32 mouse cellular contexts compared by ENCODE assay signal in genomic region chr19:35755494-35755893, GRCm38 (mm10).
"Had no signal": no experiment of that assay in that cellular context is flagged by ENCODE, and none has a peak within 500 bp of the region (broad histone marks: within the 10 kb centered on the region; RNA-seq: fewer than 3 reads in every experiment).

No protein-coding gene starts in this region.

- H3K27ac ChIP-seq: heart, embryonic 13.5 days; heart, embryonic 15.5 days; hindbrain, embryonic 10.5 days; hindbrain, embryonic 12.5 days; hindbrain, embryonic 13.5 days; hindbrain, embryonic 14.5 days; hindbrain, embryonic 15.5 days; hindbrain, postnatal 0 days; intestine, embryonic 15.5 days; kidney, embryonic 15.5 days; kidney, postnatal 0 days; layer of hippocampus, adult 2 months; left cerebral cortex, adult 2 months had no signal

- H3K27me3 ChIP-seq: heart, embryonic 13.5 days; heart, embryonic 15.5 days; hindbrain, embryonic 12.5 days; hindbrain, embryonic 13.5 days; hindbrain, embryonic 15.5 days; intestine, embryonic 15.5 days; kidney, embryonic 15.5 days had no signal

- H3K9me3 ChIP-seq: heart, embryonic 13.5 days; heart, embryonic 15.5 days; hindbrain, embryonic 10.5 days; hindbrain, embryonic 12.5 days; hindbrain, embryonic 13.5 days; hindbrain, embryonic 15.5 days; intestine, embryonic 15.5 days; kidney, embryonic 15.5 days had no signal

- H3K4me3 ChIP-seq: heart, embryonic 13.5 days; heart, embryonic 15.5 days; hindbrain, embryonic 10.5 days; hindbrain, embryonic 12.5 days; hindbrain, embryonic 13.5 days; hindbrain, embryonic 15.5 days; intestine, embryonic 15.5 days; kidney, embryonic 15.5 days; layer of hippocampus, adult 2 months; left cerebral cortex, adult 2 months had no signal

- H3K36me3 ChIP-seq: heart, embryonic 13.5 days; heart, embryonic 15.5 days; hindbrain, embryonic 10.5 days; hindbrain, embryonic 12.5 days; hindbrain, embryonic 13.5 days; hindbrain, embryonic 15.5 days; intestine, embryonic 15.5 days; kidney, embryonic 15.5 days had no signal

- H3K4me2 ChIP-seq: heart, embryonic 13.5 days; heart, embryonic 15.5 days; hindbrain, embryonic 12.5 days; hindbrain, embryonic 13.5 days; hindbrain, embryonic 14.5 days; hindbrain, embryonic 15.5 days; intestine, embryonic 15.5 days; kidney, embryonic 15.5 days had no signal

- H3K9ac ChIP-seq: heart, embryonic 13.5 days; heart, embryonic 15.5 days; hindbrain, embryonic 12.5 days; hindbrain, embryonic 13.5 days; hindbrain, embryonic 14.5 days; hindbrain, embryonic 15.5 days; intestine, embryonic 15.5 days; kidney, embryonic 15.5 days had no signal

- DNase-seq: heart, postnatal 14 days; heart, postnatal 36 days; heart, postnatal 4 days; kidney, adult 11 months; kidney, adult 18-20 months; kidney, adult 2 months; kidney, adult 8-10 months; kidney, adult 9 months; kidney, postnatal 10 days; kidney, postnatal 14 days; kidney, postnatal 25 days; kidney, postnatal 36 days; kidney, postnatal 4 days; layer of hippocampus, adult 9-11 months; layer of hippocampus, postnatal 36 days had no signal

- ATAC-seq: hindbrain, embryonic 16.5 days; hindbrain, postnatal 0 days; inflammation-experienced regulatory T-cells, adult 6 months; intestine, embryonic 15.5 days; intestine, embryonic 16.5 days; intestine, postnatal 0 days had no signal

- H3K4me1 ChIP-seq: heart, embryonic 13.5 days; heart, embryonic 15.5 days; hindbrain, embryonic 10.5 days; hindbrain, embryonic 12.5 days; hindbrain, embryonic 13.5 days; hindbrain, embryonic 15.5 days; intestine, embryonic 15.5 days; kidney, embryonic 15.5 days had no signal
